Mouse (Mus musculus): ENCODE results near the gene Wnk2.

DNA sequence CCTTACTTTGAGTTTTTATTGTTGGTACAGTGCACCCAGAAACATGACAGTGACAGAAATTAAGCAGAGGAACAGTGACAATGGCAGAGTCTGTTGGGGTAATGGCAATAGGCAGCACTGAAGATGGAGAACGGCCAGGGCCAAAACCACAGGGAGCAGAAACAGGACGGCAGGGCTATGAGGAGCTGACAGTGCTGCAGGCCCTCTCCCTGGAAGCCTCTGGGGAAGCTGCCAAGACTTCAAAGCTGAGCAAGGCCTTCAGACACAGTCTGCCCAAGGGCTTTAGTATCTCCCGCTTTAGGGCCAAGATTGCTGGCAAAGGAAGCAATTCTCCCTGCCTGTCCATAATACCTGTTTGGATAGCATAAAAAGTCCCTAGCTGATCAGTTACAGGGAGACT lies 146.1 kb downstream of the Wnk2 start:
- TF ChIP-seq CTCF (IDR thresholded peaks at IDR 0.05; ENCODE audit: control insufficient read depth, insufficient read depth, insufficient read length) (no peak), MYOD1 (IDR thresholded peaks at IDR 0.05; ENCODE audit: control insufficient read depth, insufficient read length, low read depth) (no peak), CEBPB (IDR thresholded peaks at IDR 0.05; ENCODE audit: low read depth) (no peak), MAX (IDR thresholded peaks at IDR 0.05) (no peak), USF1 (IDR thresholded peaks at IDR 0.05; ENCODE audit: low read depth) (no peak), MYOG (IDR thresholded peaks at IDR 0.05; ENCODE audit: control insufficient read depth, extremely low read depth, insufficient read length) (no peak)
